Mouse (Mus musculus): ENCODE measurements around the gene Sox13. TPM values are rescaled to one million over a fixed set of nuclear protein-coding genes. Genes with fewer than 3 reads are reported as not detected.

The Sox13 gene
- 1 to 10 TPM; 4.0 to 8.7 (median 6.7) TPM for total RNA-seq (2022)

DNA sequence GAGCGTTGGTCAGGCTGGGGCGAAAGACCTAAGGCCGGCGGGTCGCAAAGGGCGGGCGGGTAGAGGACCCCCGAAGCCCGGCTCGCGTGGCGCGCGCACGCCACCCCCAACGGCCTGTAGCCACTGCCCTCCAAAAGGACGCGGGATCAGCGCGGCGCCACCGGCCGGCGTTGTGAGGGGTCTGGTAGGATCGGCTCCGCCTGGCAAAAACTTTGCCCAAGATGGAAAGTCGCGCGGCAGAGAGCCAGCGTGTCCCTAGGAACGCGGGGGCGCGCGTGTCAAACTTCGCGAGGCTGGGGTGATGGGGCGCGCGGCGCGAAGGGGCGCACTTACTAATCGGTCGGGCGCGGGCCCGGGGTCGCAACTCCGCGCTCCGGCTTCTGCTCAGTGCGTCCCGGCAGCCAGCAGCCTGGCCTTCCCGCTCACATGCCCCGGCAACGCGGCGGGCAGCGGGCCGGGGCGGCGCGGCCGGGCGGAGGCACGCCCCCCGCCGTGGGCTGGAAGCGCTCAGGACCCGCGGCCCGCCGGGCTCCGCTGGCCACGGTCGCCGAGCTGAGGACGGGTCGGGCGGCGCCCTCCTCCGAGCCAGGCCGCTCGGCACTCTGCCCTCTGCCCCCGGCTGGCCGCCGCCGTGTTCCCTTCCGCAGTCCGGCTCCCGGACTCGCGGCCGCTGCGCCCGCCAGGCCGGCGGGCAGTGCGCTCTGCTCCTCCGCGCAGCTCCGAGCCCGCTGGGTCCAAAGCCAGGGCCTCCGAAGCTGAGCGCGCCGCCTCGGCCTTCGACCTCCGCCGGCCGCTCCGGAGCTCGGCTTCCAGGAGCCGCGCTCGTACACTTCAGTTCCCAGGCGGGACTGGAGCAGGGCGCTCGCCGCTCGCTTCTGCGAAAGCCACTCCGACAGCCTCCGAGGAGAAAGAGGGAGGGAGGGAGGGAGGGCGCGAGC is at the start of gene Sox13:
Gene Sox13, minus strand, starts transcription at position 835 of the 938 bp plus-strand sequence.
- peak in 1 of 2 experiments; percentile 34 for DNase-seq (ENCODE audit: low spot score in 2 of 2)

DNA sequence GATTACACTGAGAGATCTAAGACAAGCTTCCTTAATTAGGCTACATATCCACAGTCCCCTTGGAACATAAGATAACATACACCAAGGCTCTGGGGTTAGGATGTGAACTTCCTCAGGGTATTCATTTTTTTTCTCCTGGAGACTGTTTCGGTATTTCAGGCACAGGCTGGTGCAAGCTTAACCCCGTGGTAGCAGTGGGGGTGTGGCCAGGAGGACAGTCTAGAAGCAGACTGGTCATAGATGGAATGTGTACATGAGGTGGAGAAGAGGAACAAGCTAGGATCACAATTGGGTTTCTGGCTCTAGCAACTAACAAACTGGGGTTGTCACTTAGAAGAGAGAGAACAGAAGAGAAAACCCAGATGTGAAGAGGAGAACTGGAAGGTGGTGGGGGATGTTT is 47.4 kb upstream of the Sox13 start:
- no peak for DNase-seq (ENCODE audit: low spot score in 2 of 2)

DNA sequence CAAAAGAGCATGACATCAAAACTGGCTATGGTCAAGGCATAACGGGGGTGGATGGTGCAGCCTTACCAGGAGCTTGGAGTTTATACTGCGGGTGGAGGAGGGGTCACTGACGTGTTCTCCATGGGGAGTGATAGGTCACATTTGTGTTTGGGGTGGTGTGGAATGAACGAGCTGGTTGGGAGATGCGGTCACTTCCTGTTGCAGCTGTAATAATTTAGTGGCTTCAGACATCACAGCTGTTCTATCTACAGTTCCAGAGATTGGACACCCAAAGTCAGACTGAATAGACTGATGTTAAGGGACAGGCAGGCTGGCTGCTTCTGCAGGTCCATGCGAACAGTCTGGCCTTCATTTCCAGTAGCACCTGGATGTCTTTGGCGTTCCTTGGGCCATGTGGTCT is 46.9 kb upstream of the Sox13 start:
- peak; percentile 37 for DNase-seq (ENCODE audit: low spot score in 2 of 2)

DNA sequence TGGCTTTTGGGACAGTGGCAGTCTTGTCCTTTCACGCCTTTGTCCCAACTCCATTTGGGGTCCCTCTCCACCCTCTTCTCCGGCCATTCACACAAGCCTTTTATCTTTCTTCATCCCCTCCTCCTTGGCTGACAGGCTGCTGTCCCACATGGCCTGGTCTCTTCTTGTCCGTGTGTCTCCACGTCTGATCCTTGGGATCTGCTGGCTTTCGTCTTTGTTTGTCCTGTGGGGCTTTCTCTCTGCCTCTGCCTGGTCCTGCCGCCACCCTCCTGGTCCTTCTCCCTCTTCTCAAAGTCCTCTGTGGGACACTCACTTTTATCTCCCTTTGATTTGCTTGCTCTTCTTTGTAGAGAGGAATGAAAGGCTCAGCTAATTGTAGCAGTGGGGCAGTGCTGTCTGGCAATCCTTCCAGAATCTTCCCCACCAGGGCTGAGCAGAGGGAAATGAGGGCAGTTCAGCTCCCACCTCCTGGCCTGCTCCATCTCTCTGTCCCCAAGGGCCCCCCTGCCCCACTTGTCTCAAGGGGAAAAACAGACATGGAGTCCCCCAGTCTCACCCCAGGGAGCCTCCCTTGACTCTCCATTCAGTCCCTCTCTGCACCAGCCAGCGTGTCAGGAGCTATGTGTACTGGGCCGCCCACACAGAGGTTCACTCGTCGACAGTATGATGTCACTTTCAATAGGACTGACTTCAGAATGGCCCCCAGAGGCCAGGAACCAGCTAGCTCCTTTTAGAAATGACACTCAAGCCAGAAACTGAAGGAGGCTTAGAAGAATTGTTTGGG is 46.3 kb upstream of the Sox13 start:
- DNase-seq (ENCODE audit: low spot score in 2 of 2) = peak in 1 of 2 experiments; percentile 16

DNA sequence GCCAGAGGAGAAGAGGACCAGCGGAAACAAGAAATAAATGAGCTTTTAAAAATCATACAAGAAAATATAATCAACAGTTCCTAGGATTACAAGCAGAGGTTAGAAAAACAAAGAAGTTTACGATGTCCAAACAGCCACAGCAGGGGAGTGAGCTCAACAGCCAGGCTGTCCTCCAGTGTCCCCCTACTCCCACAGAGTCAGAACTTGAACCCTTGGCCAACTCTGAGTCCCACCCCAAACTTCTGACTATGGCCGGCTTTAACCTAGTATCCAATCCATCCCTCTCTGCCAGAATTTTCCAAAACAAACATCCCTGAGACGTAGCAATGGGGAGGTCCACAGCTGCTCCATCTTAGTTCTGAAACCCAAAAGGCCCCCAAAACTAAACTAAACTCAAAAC is 45.0 kb upstream of the Sox13 start:
- DNase-seq (ENCODE audit: low spot score in 2 of 2) = no peak

DNA sequence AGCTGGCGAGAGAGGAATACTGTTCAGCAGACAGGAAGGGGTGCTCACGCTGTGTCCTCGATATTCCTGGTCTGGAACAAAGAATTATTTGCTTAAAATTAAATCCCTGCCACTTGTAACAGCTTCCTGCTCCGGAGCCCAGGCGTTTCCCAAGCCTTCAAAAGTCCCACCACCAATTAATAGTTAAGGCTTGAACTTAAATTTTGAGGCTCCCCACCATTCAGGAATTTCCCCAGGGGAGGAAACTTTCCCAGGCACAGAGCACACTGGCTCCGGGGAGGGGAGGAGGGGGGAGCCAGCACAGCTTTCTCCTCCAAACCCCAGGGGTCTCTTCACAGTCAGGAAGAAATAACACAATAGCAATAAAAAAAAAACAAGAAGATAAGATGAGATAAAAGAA is 44.6 kb upstream of the Sox13 start:
- no peak for DNase-seq (ENCODE audit: low spot score in 2 of 2)

DNA sequence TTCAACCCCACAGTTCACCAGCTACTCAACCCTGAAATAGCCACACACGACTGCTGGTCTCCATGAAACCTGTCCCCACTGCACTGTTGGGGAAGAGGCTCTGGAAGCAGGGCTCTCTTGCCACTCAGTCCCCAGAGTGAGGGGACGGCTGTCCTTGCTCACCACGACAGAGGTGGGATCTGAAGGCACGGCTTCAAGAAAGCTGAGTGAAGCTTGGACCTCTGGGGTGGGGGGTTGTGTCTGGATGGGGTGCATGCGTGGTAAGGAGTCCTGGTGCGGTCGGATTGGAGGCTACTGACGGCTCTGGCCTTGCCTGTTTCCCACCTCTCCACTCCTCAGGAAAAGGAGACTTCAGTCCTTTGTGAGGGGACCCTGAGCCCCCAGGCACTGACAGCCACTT is 43.7 kb upstream of the Sox13 start:
- no peak for DNase-seq (ENCODE audit: low spot score in 2 of 2)

DNA sequence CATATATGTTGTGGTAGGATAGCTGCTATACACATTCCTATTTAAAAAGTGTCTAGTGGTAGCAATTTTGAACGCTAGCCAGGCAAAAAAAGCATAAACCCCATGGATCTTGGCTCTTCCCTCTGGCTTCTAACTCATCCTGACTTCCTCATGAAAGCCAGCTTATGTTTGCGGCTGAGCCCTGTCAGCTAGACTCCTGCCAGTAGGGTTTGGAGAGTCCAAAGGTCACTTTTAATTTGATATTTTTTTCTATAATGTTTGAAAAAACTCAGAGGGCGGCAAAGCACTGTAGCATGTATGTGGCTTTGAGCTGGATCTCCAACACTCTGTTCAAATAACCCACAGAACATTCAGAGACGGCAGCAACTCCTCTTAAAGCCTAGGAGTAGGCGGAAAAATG is 39.0 kb upstream of the Sox13 start:
- no peak for DNase-seq (ENCODE audit: low spot score in 2 of 2)

DNA sequence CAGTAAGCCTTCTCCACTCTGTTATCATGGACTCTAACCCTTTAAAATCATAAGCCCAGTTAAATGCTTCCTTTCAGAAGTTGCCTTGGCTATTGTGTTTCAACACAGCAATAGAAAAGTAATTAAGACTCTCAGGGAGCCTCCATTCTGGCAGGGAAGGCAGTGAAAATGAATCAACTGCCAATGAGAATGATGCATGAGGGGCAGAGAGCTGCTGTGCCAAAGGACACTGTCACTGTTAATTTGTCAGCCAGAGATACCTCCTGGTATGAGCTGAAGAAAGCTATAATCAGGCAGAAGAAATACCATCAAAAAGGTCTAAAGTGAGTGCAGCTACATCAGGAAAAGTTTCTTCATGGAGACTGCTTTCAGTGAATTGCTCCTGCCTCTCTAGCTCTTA is 36.8 kb upstream of the Sox13 start:
- no peak for DNase-seq (ENCODE audit: low spot score in 2 of 2)

DNA sequence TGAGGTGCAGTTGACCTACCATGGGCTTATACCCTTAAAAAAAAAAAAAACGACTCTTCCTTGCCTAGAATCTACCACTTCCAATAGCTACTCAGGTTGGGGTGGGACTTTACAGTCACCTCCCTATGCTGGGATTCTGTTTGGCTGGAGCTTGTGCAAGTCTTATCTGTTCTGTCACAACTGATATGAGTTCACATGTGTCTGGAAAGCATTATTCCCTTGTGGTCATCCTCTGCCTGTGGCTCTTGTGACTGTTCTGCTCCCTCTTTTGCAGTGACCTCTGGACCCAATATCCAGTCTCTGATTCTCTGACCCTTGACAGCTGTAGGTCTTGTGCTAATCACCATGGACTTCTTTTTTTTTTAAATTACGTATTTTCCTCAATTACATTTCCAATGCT is 31.9 kb upstream of the Sox13 start:
- DNase-seq (ENCODE audit: low spot score in 2 of 2) = no peak

DNA sequence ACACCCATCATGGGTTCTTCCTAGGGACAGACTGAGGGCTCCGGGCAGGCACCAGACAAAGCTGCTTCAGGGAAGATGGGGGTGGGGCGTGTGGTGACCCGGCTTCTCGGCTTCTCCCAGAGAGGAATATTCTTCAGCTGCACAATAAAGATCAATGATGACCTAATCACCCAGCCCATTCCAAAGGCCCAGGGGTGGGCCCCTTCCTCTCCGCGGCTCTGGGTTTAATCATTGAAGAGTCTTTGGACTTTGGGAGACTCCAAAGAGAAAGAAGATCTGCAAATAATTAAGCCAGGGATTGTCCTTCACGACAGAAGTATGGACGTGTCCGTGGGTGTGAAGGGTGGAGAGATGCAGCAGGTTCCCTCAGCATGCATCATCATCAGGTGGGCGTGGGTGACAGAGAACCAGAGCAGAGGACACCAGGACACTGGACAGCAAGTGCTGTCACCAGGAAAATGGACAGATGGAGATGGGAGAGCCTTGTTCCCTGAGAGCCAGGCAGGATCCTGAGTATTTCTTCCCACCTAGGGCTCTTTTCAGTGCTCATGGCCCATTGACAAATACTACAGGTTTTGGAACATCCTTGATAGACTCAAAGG is 28.5 kb upstream of the Sox13 start:
- DNase-seq (ENCODE audit: low spot score in 2 of 2) = no peak

DNA sequence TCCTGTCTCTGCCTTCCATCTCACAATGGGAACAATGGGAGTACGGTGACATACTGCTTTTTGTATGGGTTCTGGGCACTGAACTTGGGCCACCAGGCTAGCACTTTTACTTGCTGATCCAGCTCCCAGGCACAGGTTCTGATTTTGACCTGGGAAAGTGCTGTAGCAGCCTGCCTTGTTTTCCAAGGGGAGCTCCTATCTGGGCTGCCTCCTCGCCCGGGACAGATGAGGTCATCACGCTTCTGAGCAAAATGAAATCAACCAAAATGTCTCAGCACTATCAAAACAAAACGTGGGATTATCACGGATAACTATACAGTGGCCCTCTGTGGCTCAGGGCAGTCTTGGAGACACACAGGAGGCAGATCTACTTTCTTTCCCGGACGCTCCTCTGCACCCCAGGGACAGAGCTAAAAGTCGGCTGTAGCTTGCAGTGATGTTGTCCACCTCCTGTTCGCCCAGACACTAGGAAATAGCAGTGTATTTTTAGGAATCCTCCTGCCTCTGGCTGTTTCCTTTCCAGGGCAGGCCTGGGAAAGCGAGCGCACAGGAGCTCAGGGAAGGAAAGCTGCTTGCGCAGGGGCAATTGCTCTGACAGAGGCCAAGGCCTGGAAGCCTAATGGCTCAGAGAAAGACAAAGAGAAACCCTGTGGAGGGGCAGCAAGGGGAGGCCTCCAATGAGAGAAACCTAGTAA is 27.8 kb upstream of the Sox13 start:
- no peak for DNase-seq (ENCODE audit: low spot score in 2 of 2)

DNA sequence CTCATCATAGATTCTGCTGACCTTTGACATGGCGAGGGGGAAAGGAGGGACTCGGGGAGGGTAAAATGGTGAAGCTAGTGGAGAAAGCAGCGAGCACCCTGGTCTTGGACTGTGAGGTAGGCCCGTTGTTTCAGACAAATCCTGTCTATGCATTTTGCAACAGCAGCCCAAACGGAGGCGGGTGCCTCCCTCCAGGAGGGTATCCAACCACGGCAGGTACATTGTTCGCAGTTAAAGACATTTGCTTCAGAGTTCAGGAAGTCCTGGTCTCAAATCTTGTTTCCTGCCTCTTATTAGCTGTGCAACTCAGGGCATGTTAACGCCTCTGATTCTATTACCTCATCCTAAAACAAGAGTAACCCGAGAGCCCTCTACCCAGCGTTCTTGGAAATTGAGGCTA is 26.8 kb upstream of the Sox13 start:
- no peak for DNase-seq (ENCODE audit: low spot score in 2 of 2)

DNA sequence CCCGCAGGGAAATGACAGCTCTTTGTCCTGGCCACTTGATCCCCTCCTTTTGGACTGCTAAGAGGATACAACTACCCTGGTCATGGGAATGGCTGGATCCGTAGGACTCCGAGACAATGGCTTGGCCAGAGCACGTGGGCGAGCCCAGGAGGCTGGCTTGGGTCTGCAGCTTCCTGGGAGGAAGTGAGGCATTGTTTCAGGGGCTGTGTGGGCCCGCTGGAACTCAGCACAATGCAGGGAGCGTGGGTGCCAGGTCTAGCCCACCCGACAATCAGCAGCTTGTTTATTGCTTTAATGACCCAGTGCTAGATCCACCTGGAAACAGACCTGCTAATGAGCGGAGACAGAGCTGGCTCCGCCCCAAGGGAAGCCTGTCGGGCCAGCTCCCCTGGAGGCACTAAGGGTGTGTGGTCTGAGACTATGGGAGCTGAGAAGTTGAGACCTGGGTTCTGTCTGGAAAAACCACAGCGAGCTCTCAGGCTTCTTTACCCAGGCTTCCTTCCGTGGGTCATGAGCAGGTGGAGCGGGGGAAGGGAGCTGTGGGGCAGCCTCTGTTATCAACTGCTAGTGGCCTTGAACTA is 24.3 kb upstream of the Sox13 start:
- peak in 1 of 2 experiments; percentile 22 for DNase-seq (ENCODE audit: low spot score in 2 of 2)

DNA sequence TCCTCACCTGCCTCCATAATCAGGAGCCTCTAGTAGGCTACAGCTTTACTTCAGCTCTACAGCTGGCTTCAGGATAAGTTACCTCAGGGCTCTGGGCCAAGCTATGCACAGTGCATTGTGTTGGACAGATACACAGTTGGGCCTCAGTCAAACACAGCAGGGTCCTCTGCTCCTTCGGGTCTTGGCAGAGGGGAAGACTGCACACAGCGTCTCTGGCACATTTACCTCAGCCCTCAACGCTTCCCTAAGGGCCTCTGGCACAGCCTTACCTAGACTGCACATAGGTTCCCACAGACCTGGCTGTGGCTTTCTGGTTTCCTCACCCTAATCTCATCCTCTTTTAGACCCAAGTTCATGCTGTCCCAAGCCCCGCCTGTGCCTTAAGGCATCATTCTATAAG is 22.1 kb upstream of the Sox13 start:
- DNase-seq (ENCODE audit: low spot score in 2 of 2) = no peak

DNA sequence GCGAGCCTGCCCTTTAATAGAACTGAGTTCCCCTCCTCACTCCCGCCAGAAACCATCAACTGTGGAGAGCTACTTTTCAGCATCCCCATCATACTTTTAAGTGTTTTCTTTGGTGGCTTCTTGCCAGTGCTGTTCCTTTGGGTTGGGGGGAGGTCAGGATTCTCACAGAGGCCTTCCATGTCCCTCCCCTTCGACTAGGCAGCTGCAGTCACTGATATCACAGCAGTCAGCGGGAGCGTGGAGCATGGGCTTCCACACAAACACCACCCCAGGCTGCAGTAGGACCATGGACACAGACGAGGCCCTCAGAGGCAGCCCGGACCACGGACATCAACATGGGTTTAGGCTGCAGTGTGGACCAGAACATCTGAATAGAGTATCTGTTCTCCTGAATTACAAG is 20.1 kb upstream of the Sox13 start:
- no peak for DNase-seq (ENCODE audit: low spot score in 2 of 2)

DNA sequence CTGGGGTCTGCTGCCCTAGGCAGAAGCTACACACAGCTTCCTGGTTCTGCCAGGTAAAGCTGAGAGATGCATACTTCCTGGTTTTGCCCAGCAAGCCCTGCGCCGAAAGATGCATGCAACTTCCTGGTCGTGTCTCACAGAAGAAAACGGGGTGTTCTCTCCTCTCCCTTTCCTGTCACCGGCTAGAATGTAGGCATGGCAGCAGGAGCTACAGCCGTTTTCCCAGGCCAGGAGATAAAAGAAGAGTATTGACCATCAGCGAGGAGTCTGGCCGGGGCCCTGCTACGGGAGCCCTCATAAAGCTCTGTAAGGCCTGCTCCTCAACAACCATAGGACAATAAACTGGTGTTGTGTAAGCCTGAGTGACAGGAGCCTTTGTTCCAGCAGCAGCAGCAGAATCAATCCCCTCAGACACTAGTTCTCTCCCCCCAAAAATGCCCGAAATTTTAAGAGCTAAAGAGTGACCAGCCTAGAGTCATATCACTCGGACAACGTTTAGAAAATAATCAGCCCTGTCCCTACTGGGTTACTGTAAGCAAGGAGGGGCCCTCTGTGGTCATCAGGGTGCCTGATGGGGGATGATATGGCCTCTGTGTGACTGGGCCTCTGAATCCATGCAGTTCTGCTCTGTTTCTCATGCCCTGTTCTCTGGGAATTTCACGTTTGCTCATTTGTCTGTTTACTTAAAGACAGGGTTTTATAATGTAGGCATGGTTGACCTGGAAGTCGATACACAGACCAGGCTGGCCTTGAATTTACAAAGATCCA is 13.9 kb upstream of the Sox13 start:
- no peak for DNase-seq (ENCODE audit: low spot score in 2 of 2)

DNA sequence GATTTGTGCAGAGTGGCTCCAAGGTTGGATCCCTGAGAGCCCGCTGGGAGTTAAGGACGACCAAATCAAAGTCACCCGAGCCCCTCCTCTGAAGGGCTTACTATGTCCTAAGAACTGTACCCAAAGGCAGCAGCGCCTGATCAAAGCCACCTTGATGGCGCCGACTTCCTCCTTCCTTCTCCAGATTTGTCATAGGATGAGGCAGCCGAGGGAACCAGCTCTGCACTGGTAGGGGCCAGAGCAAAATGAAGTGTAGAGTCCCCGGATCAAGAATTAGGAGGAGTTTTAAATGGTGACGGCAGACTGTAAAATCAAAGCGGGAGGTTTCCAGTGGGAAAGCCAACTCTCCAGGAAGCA is 10.6 kb upstream of the Sox13 start:
- no peak for DNase-seq (ENCODE audit: low spot score in 2 of 2)

DNA sequence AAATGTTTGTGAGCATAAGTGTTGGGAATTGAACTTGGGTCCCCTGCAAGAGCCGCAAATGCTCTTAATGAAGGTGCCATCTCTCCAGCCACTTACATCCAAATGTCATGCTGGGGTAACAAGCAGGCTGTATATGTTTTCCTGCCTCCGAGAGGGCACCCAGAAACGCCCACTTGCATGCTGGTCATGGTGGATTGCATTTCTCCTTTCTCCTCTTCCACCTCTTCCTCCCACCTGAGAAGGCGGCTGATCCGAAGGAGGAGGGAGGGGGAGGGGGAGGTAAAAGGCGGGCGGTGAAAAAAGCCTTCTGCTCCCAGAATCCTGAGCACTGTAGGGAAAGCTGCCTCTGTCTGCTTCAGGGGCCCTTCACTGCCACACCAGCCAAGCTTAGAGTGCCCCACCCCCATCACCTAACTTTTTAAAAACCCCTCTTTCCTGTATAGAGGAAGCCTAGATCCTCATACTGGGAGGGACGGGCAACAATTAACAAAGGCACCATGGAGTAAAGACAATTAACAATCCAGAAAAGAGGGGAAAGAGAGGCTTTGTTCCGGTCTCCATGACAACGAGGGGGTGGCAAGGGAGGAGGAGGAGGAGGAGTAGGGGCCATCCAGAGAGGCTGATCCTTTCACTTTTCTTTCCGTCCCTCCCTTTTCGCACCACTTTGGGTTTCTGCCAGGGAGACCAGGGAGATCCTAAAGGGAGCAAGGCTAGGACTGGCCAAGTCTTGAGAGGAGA is 10.0 kb upstream of the Sox13 start:
- no peak for DNase-seq (ENCODE audit: low spot score in 2 of 2)

DNA sequence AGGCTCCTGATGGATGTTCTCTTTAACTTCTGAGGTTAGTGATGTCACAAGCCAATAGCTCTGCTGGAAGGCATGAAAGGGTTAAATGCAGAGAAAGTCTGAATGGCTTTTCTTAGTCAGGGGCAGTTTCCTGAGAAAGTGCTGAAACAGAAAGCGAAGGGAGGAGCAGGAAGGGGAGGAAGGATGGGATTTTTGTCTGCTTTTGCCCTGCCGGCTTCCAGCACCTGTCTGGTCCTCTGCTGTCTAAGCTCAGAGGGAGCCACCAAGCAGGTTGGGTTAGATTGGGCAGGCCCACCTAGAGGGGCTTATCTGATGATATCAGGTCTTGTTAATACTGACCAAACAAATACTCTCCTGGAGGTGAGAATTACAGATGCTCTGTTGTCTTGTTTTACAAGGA is 8.4 kb upstream of the Sox13 start:
- no peak for DNase-seq (ENCODE audit: low spot score in 2 of 2)
